Mouse (Mus musculus): ENCODE measurements around the gene Lmx1b. TPM values are rescaled to one million over a fixed set of nuclear protein-coding genes. Genes with fewer than 3 reads are reported as not detected.

Lmx1b gene
- polyA plus RNA-seq, 1 experiment from 2014 or later = 1.6 TPM

DNA sequence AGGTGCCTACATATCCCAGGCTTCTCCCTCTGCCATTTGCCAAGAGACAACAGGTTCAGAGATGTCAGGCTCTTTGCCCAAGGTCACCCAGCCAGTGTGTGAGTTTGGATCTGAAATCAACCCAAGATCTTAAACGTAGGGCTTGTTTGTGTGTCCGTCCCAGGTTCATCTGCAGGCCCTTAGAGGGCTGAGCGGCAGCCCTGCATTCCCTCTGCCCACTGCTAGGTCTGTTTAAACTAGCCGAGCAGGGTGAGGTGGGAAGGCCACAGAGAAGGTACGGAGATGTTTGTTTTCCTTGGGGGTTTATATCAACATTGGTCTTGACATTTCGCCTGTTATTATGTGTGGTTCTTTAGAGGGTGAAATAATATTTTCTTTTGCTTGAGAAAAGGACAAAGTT lies 28.4 kb upstream of the Lmx1b start:
- H3K27me3 ChIP-seq (ENCODE audit: control insufficient read depth, insufficient read depth, low read length) = no peaks in the 10 kb centered on the region
- H3K4me1 ChIP-seq (ENCODE audit: control insufficient read depth, insufficient read depth, low read length) = peaks cover 11% of the 10 kb centered on the region; the same call in 1 of the 2 replicates
- H3K4me2 ChIP-seq (ENCODE audit: low read depth) = no peak overlapping the region
- H3K4me3 ChIP-seq (ENCODE audit: low read depth, low read length) = no peak overlapping the region
- no peaks in the 10 kb centered on the region for H3K9me3 ChIP-seq (ENCODE audit: control insufficient read depth, low read length)
- no peak overlapping the region for H3K27ac ChIP-seq (ENCODE audit: low read depth, low read length)
- H3K9ac ChIP-seq (ENCODE audit: low read length) = no peak overlapping the region
- WGBS = 61% methylated on average over 6 of the region's 6 CpGs
- no peaks in the 10 kb centered on the region for H3K36me3 ChIP-seq (ENCODE audit: control insufficient read depth, insufficient read depth, low read length)
- ATAC-seq (ENCODE audit: insufficient read depth, low FRiP score, low TSS enrichment) (no peak), DNase-seq (ENCODE audit: low spot score) (no peak)

DNA sequence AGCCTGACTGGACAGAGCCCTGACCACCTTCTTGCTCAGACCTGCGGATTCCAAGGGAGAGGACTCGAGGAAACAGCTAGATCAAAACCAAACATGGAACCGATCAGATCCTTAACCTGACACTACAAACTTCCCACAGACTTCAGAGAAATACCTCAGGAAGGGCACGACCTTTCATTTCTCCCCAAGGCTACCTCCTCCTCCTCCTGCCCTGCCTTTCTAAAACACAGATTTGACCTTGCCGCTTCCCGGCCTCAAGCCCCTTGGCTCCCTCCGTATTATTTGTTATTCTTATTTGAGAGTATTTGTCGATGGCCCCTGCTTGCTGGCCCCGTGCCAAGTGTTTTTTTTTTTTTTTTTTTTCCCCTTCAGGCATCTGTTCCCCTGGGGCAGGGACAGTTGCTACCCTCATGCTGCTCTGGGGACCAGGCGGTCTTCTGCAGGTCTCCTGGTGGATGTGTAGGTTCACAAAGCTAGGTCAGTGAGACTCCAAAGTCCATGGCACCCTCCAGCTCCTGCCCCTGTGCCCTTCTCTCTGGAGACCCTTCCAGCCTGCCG lies 26.2 kb upstream of the Lmx1b start:
- ATAC-seq (ENCODE audit: insufficient read depth, low FRiP score, low TSS enrichment) (no peak), DNase-seq (ENCODE audit: low spot score) (no peak)
- Histone ChIP-seq H3K4me2 (ENCODE audit: low read depth) (no peak overlapping the region), H3K9me3 (ENCODE audit: control insufficient read depth, low read length) (no peaks in the 10 kb centered on the region), H3K9ac (ENCODE audit: low read length) (no peak overlapping the region), H3K4me3 (ENCODE audit: low read depth, low read length) (no peak overlapping the region), H3K27me3 (ENCODE audit: control insufficient read depth, insufficient read depth, low read length) (no peaks in the 10 kb centered on the region), H3K27ac (ENCODE audit: low read depth, low read length) (no peak overlapping the region), H3K4me1 (ENCODE audit: control insufficient read depth, insufficient read depth, low read length) (peaks cover 11% of the 10 kb centered on the region; the same call in 1 of the 2 replicates), H3K36me3 (ENCODE audit: control insufficient read depth, insufficient read depth, low read length) (no peaks in the 10 kb centered on the region)
- 45% methylated on average over 11 of the region's 11 CpGs for WGBS

GRCm38 (mm10) chr2:33665363-33666058 lies 25.2 kb upstream of the Lmx1b start:
- Histone ChIP-seq H3K36me3 (ENCODE audit: control insufficient read depth, insufficient read depth, low read length) (no peaks in the 10 kb centered on the region), H3K27me3 (ENCODE audit: control insufficient read depth, insufficient read depth, low read length) (no peaks in the 10 kb centered on the region), H3K4me3 (ENCODE audit: low read depth, low read length) (no peak overlapping the region), H3K4me2 (ENCODE audit: low read depth) (no peak overlapping the region), H3K9me3 (ENCODE audit: control insufficient read depth, low read length) (no peaks in the 10 kb centered on the region), H3K4me1 (ENCODE audit: control insufficient read depth, insufficient read depth, low read length) (peaks cover 11% of the 10 kb centered on the region; the same call in 1 of the 2 replicates), H3K9ac (ENCODE audit: low read length) (no peak overlapping the region), H3K27ac (ENCODE audit: low read depth, low read length) (no peak overlapping the region)
- 38% methylated on average over 13 of the region's 13 CpGs for WGBS
- DNase-seq (ENCODE audit: low spot score) = peak; percentile 52
- no peak for ATAC-seq (ENCODE audit: insufficient read depth, low FRiP score, low TSS enrichment)

DNA sequence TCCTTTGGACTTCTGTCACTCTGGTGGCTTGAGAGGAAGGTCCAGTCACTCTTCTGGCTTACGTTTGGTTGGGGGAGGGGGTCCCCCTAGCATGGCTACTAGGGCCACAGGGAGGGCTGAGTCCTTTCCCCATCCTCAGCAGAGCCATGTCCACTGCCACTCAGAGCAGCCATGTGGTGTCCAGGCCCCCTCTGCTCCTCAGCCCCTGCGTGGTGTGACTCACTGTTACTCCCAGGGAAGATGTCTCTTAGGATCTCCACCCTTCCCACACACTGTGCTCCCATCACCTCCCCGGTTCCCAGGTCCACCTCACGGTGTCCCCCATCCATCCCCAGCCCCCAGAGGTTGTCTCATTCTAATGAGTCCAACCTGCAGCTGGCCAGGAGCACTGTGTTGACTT lies 24.4 kb upstream of the Lmx1b start:
- Histone ChIP-seq H3K36me3 (ENCODE audit: control insufficient read depth, insufficient read depth, low read length) (no peaks in the 10 kb centered on the region), H3K9me3 (ENCODE audit: control insufficient read depth, low read length) (no peaks in the 10 kb centered on the region), H3K4me3 (ENCODE audit: low read depth, low read length) (no peak overlapping the region), H3K27me3 (ENCODE audit: control insufficient read depth, insufficient read depth, low read length) (no peaks in the 10 kb centered on the region), H3K4me2 (ENCODE audit: low read depth) (no peak overlapping the region), H3K4me1 (ENCODE audit: control insufficient read depth, insufficient read depth, low read length) (peaks cover 11% of the 10 kb centered on the region; the same call in 1 of the 2 replicates), H3K9ac (ENCODE audit: low read length) (no peak overlapping the region), H3K27ac (ENCODE audit: low read depth, low read length) (no peak overlapping the region)
- ATAC-seq (ENCODE audit: insufficient read depth, low FRiP score, low TSS enrichment) = no peak
- no peak for DNase-seq (ENCODE audit: low spot score)
- 78% methylated on average over 4 of the region's 4 CpGs for WGBS

DNA sequence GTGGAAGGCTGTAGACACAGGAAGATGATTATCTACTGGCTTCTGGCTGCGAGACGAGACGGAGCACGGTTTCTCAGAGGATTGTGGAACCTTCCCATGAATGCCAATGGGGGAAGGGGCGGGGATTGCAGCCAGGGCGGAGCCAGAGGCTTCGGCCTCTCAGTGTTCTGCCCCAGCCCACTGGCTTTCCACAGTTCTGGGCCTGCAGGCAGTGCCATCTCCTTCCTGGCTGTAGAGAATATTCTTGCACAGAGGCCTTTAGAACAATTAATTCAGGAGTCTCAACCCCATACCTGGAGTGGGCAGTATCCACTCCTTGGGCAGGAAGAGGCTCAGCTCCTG lies 18.9 kb upstream of the Lmx1b start:
- peak; percentile 70 for DNase-seq (ENCODE audit: low spot score)
- Histone ChIP-seq H3K4me1 (ENCODE audit: control insufficient read depth, insufficient read depth, low read length) (0 out of 2 replicates have a peak, but pooled peaks cover 3% of the 10 kb centered on the region), H3K9ac (ENCODE audit: low read length) (peak overlapping the region; percentile 26; the same call in 1 of the 2 replicates), H3K9me3 (ENCODE audit: control insufficient read depth, low read length) (no peaks in the 10 kb centered on the region), H3K36me3 (ENCODE audit: control insufficient read depth, insufficient read depth, low read length) (no peaks in the 10 kb centered on the region), H3K27ac (ENCODE audit: low read depth, low read length) (no peak overlapping the region), H3K4me2 (ENCODE audit: low read depth) (peak overlapping the region; percentile 25; the same call in 1 of the 2 replicates), H3K27me3 (ENCODE audit: control insufficient read depth, insufficient read depth, low read length) (no peaks in the 10 kb centered on the region), H3K4me3 (ENCODE audit: low read depth, low read length) (no peak overlapping the region)
- WGBS = 4% methylated on average over 7 of the region's 7 CpGs
- ATAC-seq (ENCODE audit: insufficient read depth, low FRiP score, low TSS enrichment) = no peak

DNA sequence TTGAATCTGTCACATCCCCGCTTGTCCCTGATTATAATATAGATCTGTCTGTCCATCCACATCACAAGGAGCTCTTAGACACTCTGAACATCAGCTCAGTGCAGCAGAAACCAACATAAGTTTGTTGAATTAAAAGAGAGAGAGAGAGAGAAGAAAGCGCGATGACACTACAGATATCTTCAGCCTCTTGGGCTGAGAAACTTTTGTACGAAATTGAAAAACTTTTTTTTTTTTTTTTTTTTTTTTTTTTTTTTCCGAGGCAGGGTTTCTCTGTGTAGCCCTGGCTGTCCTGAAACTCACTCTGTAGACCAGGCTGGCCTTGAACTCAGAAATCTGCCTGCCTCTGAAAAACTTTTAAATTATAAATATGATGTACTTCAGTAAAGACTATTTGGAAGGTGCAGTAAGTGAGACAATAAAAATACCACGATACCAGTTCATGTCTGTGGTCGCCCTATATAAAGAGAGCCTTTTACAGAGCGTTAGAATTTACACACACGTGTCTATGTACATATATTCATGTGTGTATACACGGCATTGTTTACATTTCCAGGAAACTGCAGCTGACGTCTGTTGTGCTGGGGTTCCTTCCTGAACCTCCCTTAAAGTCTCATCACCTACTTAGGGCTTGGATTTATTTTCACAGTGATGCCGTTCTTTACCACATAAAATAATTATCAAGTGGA lies 18.4 kb upstream of the Lmx1b start:
- Histone ChIP-seq H3K27me3 (ENCODE audit: control insufficient read depth, insufficient read depth, low read length) (no peaks in the 10 kb centered on the region), H3K4me2 (ENCODE audit: low read depth) (peak overlapping the region; percentile 25; the same call in 1 of the 2 replicates), H3K27ac (ENCODE audit: low read depth, low read length) (no peak overlapping the region), H3K9ac (ENCODE audit: low read length) (peak overlapping the region; percentile 26; the same call in 1 of the 2 replicates), H3K4me3 (ENCODE audit: low read depth, low read length) (no peak overlapping the region), H3K36me3 (ENCODE audit: control insufficient read depth, insufficient read depth, low read length) (no peaks in the 10 kb centered on the region), H3K9me3 (ENCODE audit: control insufficient read depth, low read length) (no peaks in the 10 kb centered on the region), H3K4me1 (ENCODE audit: control insufficient read depth, insufficient read depth, low read length) (0 out of 2 replicates have a peak, but pooled peaks cover 3% of the 10 kb centered on the region)
- WGBS = 52% methylated on average over 11 of the region's 12 CpGs
- ATAC-seq (ENCODE audit: insufficient read depth, low FRiP score, low TSS enrichment) = no peak
- DNase-seq (ENCODE audit: low spot score) = no peak

DNA sequence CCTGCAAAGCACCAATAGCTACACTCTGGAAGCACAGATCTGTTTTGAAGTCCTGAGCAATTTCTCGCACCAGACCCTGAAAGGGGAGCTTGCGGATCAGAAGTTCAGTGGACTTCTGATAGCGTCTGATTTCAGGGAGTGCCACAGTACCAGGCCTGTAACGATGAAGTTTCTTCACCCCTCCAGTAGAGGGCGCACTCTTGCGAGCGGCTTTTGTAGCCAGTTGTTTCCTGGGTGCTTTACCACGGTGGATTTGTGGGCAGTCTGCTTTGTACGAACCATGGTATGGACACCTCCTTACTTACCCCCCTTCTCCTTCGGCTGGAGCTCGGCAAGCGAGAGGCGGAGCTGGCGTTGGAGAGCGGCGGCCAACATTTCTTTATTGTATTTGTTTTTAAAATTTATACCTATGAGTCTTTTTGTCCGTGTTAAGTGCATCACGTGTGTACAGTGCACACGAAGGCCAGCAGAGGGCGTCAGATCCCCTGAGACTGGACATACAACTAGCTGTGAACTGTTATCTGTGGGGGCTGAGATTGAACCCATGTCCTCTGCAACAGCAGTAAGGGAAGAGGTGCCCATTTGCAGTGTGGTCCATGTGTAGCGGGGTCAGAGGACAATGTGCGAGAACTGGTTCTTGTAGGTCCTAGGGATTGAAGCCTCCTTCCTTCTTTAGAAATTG lies 12.3 kb upstream of the Lmx1b start:
- ATAC-seq (ENCODE audit: insufficient read depth, low FRiP score, low TSS enrichment) = no peak
- H3K9ac ChIP-seq (ENCODE audit: low read length) = no peak overlapping the region
- no peak overlapping the region for H3K27ac ChIP-seq (ENCODE audit: low read depth, low read length)
- no peak overlapping the region for H3K4me2 ChIP-seq (ENCODE audit: low read depth)
- H3K36me3 ChIP-seq (ENCODE audit: control insufficient read depth, insufficient read depth, low read length) = no peaks in the 10 kb centered on the region
- WGBS = 80% methylated on average over 22 of the region's 22 CpGs
- H3K4me3 ChIP-seq (ENCODE audit: low read depth, low read length) = no peak overlapping the region
- no peaks in the 10 kb centered on the region for H3K9me3 ChIP-seq (ENCODE audit: control insufficient read depth, low read length)
- peaks cover 3% of the 10 kb centered on the region; the same call in 1 of the 2 replicates for H3K27me3 ChIP-seq (ENCODE audit: control insufficient read depth, insufficient read depth, low read length)
- H3K4me1 ChIP-seq (ENCODE audit: control insufficient read depth, insufficient read depth, low read length) = peaks cover 6% of the 10 kb centered on the region; the same call in 1 of the 2 replicates
- DNase-seq (ENCODE audit: low spot score) = no peak

DNA sequence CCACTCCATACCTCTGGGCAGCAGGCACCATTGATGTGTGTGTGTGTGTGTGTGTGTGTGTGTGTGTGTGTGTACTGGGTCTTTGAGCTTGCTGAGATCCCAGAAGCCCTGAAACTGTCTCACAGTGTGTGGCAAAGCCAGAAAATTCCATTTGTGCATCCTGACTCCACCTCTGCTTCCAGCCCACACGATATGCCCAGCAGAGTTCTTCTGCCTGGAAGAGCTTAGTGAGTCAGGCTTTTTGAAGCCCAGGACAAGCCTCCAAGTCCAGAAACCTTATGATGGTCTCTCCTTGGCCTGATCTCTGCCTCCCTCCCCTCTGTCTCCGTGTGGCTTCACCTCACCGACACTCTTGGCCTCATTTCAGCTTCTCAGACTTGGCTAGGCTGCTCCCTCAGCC lies 9.1 kb upstream of the Lmx1b start:
- DNase-seq (ENCODE audit: low spot score) (no peak), ATAC-seq (ENCODE audit: insufficient read depth, low FRiP score, low TSS enrichment) (no peak)
- Histone ChIP-seq H3K4me3 (ENCODE audit: low read depth, low read length) (no peak overlapping the region), H3K27me3 (ENCODE audit: control insufficient read depth, insufficient read depth, low read length) (peaks cover 35% of the 10 kb centered on the region), H3K4me2 (ENCODE audit: low read depth) (no peak overlapping the region), H3K9me3 (ENCODE audit: control insufficient read depth, low read length) (no peaks in the 10 kb centered on the region), H3K36me3 (ENCODE audit: control insufficient read depth, insufficient read depth, low read length) (no peaks in the 10 kb centered on the region), H3K27ac (ENCODE audit: low read depth, low read length) (no peak overlapping the region), H3K4me1 (ENCODE audit: control insufficient read depth, insufficient read depth, low read length) (peaks cover 6% of the 10 kb centered on the region; the same call in 1 of the 2 replicates), H3K9ac (ENCODE audit: low read length) (no peak overlapping the region)
- 57% methylated on average over 3 of the region's 3 CpGs for WGBS

All from neural tube, embryonic 11.5 days (tissue).